Mouse (Mus musculus) liver, adult 2 months (tissue): ENCODE measurements at regions not wholly inside any gene's neighbourhood (a gene's known extent, or its start where the extent isn't known, plus 50 kb on each side); places are given as distances from the start of the nearest gene placed in this dataset.

ENCODE experiments used
- DNase-seq: peaks from one replicate; pipeline ENCODE4 v3.0.0-alpha.2; 2011; ENCODE audit warnings: low read depth, low spot score; ENCODE audit errors: extremely low read depth
- H3K27ac ChIP-seq: fragments of 200-500 bp; replicated peaks from 2 replicates; pipeline ENCODE4 v1.5.1; 2012; ENCODE audit warnings: low read depth, mild to moderate bottlenecking, control low read depth, inconsistent platforms, low read length; ENCODE audit not compliant: insufficient read depth
- H3K27me3 ChIP-seq: fragments of 200-500 bp; 2 replicates; pipeline ENCODE4 v1.6.1; 2012; ENCODE audit warnings: mild to moderate bottlenecking, moderate library complexity, low read length, inconsistent platforms; ENCODE audit not compliant: control insufficient read depth, insufficient read depth
- H3K36me3 ChIP-seq: fragments of 200-500 bp; 2 replicates; pipeline ENCODE4 v1.6.1; 2012; ENCODE audit warnings: low read length, inconsistent platforms; ENCODE audit not compliant: control insufficient read depth, insufficient read depth
- H3K4me1 ChIP-seq: fragments of 200-500 bp; 2 replicates; pipeline ENCODE4 v1.6.1; 2011; ENCODE audit warnings: low read length; ENCODE audit not compliant: control insufficient read depth, insufficient read depth
- H3K4me3 ChIP-seq: fragments of 200-500 bp; 2 replicates; pipeline ENCODE4 v1.5.1; 2011; ENCODE audit warnings: low read depth, mild to moderate bottlenecking, control low read depth, low read length, moderate library complexity; ENCODE audit not compliant: insufficient read depth
- H3K79me2 ChIP-seq: fragments of 200-500 bp; 2 replicates; pipeline ENCODE4 v1.6.1; 2012; ENCODE audit warnings: inconsistent platforms, mild to moderate bottlenecking, low read length, moderate library complexity; ENCODE audit not compliant: control insufficient read depth, insufficient read depth
- H3K9ac ChIP-seq: fragments of 200-500 bp; 2 replicates; pipeline ENCODE4 v1.6.1; 2012; ENCODE audit warnings: low read depth, mild to moderate bottlenecking, control low read depth, inconsistent platforms, low read length
- CTCF ChIP-seq: fragments of 200-500 bp; IDR thresholded peaks from 2 replicates; pipeline ENCODE4 v1.5.1; 2011; ENCODE audit warnings: low read depth, low read length, control low read depth
- POLR2A ChIP-seq: fragments of 200-500 bp; IDR thresholded peaks from 2 replicates; pipeline ENCODE4 v1.6.1; 2011; ENCODE audit warnings: low read length, control low read depth; ENCODE audit not compliant: insufficient read depth; ENCODE audit errors: extremely low read depth
- WGBS: fragments of 180-500 bp; shearing (Covaris S2); methylation state at CpG from one replicate; pipeline ENCODE4 v1.1.7; 2018; 5-methylcytosine and 5-hydroxymethylcytosine counted together

GRCm38 (mm10) chr15:13236869-13237507 lies 63.5 kb upstream of the Cdh6 start:
- TF ChIP-seq POLR2A, result no peak
- TF ChIP-seq CTCF, result no peak
- no peak for DNase-seq
- Histone ChIP-seq H3K27me3 (no peaks in the 10 kb centered on the region), H3K27ac (no peak overlapping the region), H3K36me3 (no peaks in the 10 kb centered on the region), H3K4me1 (no peaks in the 10 kb centered on the region), H3K4me3 (no peak overlapping the region), H3K79me2 (no peaks in the 10 kb centered on the region), H3K9ac (no peak overlapping the region)
- WGBS, result 54% methylated on average over 8 of the region's 8 CpGs

- DNase-seq, result no peak
- Histone ChIP-seq H3K27me3 (no peaks in the 10 kb centered on the region), H3K79me2 (no peaks in the 10 kb centered on the region), H3K9ac (no peak overlapping the region), H3K4me3 (no peak overlapping the region), H3K36me3 (no peaks in the 10 kb centered on the region), H3K4me1 (no peaks in the 10 kb centered on the region), H3K27ac (no peak overlapping the region)
- TF ChIP-seq POLR2A (no peak), CTCF (no peak)
- 85% methylated on average over 5 of the region's 5 CpGs for WGBS
Measured at GRCm38 (mm10) chr15:13232567-13233259, 59.2 kb upstream of the Cdh6 start.

GRCm38 (mm10) chr15:13231550-13231949 lies 58.1 kb upstream of the Cdh6 start:
- H3K27me3 ChIP-seq, result no peaks in the 10 kb centered on the region
- DNase-seq, result no peak
- 29% methylated on average over 4 of the region's 4 CpGs for WGBS
- no peaks in the 10 kb centered on the region for H3K4me1 ChIP-seq
- no peak overlapping the region for H3K4me3 ChIP-seq
- H3K27ac ChIP-seq, result no peak overlapping the region
- no peak overlapping the region for H3K9ac ChIP-seq
- no peaks in the 10 kb centered on the region for H3K36me3 ChIP-seq
- no peaks in the 10 kb centered on the region for H3K79me2 ChIP-seq
- TF ChIP-seq POLR2A, result no peak
- TF ChIP-seq CTCF, result no peak

- Histone ChIP-seq H3K36me3 (no peaks in the 10 kb centered on the region), H3K4me3 (no peak overlapping the region), H3K4me1 (no peaks in the 10 kb centered on the region), H3K79me2 (no peaks in the 10 kb centered on the region), H3K27me3 (no peaks in the 10 kb centered on the region), H3K27ac (no peak overlapping the region), H3K9ac (no peak overlapping the region)
- TF ChIP-seq CTCF (no peak), POLR2A (no peak)
- no peak for DNase-seq
- WGBS, result 90% methylated on average over 12 of the region's 12 CpGs
Measured at GRCm38 (mm10) chr15:13228125-13228524, 54.6 kb upstream of the Cdh6 start.
